Mouse (Mus musculus): Measurements from ENCODE around the gene Gm572.
A peak's percentile ranks its signal among the peaks of the same experiment; 100 is the strongest.

The Gm572 gene

GRCm38 (mm10) chr4:148667006-148667755 lies 24.1 kb downstream of the Gm572 start:
- DNase-seq (ENCODE audit: low spot score): no peak

DNA sequence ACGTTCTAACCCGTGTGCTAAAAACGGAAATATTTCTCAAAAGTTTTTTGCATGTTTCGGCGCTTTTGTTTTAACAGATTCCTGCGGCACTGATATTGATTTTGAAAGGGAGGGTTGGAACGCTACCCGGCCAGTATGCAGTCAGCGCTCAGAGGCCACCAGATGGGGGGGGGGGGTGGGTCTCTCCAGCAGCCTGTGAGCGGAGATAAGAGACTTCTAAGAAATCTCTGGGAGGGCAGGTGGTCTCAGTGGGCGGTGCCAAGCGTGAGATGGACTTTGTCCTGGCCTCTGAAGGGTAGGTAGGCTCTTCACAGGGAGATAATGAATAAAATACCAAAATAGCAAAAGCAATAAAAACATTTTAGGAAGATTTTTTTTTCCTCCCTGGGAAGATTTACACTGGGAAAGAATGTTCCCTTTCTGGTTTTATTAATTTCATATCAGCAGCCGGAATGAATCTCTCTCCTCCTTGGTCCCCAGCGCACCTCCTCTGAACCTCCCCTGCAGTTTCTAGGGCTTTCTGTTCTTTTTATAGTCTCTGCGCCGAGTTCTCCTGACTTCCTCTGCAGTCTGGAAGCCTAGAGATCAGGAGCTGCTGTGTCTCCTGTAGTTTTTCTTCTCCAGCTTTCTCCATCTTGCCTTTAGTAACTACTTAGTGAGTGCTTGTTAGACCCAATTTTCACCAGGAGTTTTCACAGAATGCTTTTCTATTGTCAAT lies 28.3 kb downstream of the Gm572 start:
- no peak for DNase-seq (ENCODE audit: low spot score)

DNA sequence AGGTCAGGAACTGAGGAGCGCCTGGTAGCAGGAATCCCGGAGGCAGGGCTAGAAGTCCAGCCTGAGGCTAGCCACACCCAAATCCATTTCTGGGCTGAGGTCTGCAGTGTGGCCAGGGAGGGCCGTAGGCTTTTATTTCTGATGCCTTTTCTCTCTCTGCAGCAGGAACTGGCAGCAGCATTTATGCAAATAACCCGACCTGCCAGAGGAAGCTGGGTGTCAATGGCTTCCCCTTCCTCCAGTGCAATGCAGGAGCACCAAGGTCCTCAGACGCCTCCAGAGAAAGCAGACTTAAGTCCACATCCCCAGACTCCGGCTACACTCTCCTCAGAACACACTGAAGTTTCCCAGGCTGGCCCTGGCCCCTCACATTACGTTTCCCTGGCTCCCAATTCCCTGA lies 31.9 kb downstream of the Gm572 start:
- DNase-seq (ENCODE audit: low spot score): no peak

DNA sequence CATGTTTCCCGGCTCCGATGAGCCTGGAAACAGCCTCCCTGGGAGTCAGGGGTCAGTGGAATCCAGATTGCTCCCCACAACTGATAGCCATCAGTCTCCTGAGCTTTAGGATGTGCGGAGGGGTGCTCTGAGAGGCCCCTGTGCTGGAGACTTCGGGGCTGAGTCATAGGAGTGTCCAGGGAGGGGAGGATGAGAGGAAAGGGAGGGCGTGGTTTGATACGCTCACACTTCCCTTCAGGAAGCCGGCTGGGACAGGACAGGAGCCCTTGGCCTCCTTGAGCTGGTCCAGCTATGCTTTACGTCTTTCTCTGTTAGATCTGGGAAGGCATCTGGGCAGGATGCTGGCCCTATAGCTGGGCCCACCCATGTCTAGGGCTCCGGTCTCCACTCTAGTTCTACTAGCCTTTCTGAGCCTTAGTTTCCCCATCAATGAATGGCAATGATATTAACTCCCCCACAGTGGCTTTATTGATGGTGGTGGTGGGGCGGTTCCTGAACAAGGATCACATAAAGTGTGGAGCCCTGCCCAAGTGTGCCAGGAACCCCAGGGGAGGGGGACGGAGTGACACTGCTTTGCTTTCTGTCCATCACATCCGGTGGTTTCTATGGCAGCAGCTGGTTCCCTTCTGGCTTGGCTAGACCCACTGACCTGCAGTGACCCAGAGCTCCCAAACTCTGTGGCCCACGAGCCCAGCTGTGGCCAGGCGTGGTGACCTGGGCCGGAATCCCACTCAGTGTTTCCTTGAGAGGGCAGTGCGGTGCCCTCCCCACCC lies 33.3 kb downstream of the Gm572 start:
- no peak for DNase-seq (ENCODE audit: low spot score)

DNA sequence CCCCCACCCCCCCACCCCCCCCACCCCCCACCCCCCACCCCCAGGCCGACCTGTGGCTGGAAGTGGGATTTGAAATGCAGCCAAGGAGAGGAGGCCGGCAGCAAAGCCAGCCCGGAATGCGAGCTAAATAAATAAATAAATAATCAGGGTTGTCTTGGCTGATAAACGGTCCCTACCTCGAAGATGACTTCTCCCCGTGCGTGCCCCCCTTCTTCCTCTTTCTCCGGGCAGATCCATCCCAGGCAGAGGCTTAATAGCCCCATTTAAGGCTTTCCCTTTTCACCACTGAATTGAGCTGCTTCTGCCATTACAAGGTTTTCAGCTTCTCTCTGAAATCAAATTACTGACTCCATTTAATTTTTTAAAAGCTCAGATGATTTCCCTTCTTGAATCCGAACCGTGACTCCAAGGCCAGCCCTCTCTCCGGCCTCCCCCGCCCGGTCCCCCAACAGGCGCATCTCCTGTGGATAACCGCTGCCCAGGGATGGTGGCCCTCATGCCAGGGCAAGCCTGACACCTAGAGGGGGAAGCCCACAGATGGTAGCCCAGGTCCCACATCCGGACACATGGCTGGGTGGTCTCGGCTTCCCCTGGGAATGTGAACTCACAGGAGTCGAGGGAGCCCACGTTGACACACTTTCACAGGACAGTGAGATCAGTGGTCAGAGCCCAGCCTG lies 34.0 kb downstream of the Gm572 start:
- DNase-seq (ENCODE audit: low spot score): no peak

DNA sequence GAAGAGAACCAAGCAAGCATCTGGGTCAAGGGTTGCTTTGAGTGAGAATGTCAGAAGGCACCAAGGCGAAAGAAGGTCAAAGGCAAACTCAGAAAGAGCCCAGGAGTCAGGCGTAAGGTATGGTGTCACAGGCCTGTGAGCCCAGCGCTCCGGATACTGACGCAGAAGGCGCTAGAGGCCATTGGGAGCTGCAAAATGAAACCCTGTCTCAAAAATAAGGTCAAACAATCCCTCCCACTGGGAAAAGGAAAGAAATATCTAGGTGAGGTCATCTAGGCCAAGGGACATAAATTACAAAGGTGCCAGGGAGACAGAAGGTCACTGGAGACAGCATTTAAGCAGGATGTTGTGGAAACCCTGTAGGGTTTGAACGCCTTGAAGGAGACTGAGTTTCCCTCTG lies 35.0 kb downstream of the Gm572 start:
- no peak for DNase-seq (ENCODE audit: low spot score)

DNA sequence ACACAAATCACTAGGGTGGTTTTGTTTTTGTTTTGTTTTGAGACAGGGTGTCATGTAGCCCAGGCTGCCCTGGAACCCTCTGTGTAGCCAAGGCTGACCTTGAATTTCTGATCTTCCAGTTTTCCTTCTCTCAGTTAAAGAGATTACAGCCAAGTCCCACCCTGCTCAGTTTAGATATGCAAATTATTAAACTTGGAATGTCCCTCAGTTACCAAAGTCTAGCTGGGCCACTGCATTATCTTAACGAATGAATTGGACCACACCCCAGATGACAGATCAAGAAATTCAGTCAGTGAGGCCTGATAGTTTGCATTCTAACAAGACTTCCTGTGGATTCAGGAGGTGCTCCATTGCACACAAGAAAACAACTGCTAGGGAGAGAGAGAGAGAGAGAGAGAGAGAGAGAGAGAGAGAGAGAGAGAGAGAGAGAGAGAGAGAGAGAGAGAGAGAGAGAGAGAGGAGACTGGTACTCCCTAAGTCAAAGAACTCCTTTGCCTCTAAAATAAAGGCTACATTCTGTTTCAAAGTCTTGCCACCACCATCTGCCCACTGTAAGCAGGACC lies 37.5 kb downstream of the Gm572 start:
- DNase-seq (ENCODE audit: low spot score): no peak

GRCm38 (mm10) chr4:148681429-148681828 lies 38.3 kb downstream of the Gm572 start:
- peak; percentile 55 for DNase-seq (ENCODE audit: low spot score)

DNA sequence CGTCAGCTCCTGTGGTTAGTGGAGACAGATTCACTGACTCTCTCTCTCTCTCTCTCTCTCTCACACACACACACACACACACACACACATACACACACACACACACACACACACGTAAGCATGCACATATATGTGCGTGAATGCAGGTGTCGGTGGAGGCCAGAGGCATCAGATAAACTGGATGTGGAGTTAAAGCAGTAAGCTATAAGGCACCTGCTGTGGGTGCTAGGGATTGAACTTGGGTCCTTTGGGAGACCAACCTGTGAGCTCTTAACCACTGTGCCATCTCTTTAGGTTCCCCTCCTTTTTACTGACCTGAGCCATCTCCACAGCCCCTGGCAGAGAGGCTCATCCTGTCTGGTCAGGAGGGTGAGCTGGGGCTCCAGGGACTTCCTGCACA lies 39.8 kb downstream of the Gm572 start:
- DNase-seq (ENCODE audit: low spot score): no peak

GRCm38 (mm10) chr4:148683539-148683938 lies 40.4 kb downstream of the Gm572 start:
- DNase-seq (ENCODE audit: low spot score): no peak

GRCm38 (mm10) chr4:148686491-148686941 lies 43.4 kb downstream of the Gm572 start:
- DNase-seq (ENCODE audit: low spot score): no peak

GRCm38 (mm10) chr4:148688091-148688490 lies 45.0 kb downstream of the Gm572 start:
- no peak for DNase-seq (ENCODE audit: low spot score)

DNA sequence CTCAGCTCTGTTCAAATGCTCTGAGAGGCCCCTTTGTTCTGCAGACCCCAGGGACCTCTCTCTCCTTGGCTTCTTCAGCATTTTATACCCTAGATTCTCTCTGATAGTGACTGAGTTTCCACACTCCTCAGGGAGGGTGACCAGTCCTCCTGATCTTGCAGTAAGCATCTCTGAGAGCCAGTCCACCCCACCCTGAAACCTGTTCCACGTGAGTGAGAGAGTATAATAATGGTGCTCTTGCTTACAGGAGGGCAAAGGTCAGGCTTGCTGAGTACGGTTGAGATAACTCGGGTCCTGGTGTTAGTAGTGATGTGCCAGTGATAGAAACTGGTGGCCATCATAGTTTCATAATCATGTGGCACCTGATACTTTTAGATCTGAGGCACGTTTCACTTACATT lies 48.1 kb downstream of the Gm572 start:
- DNase-seq (ENCODE audit: low spot score): no peak

DNA sequence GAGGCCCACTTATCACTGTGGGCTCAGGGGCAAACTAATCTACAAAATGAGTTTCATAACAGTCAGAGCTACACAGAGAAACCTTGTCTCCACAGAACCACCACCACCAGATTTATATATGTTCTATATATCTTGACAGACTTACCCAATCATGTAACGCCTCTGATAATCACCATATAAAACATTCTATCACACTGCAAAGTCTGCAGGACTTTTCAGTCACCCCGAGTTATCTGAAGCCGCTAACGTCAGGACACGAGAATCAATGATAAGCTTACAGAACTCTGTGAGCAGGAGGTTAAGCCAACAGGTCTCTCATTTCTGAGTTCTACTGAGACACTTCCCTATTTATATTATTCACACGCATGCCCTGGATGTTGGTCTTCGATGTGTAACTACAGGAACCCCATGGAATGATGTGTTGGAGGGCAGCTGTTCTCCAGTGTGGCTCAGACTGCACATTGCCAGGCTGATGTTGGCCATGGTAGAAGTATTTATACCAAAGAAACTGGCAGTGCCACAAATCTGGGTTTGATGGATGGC lies 50.4 kb downstream of the Gm572 start:
- DNase-seq (ENCODE audit: low spot score): no peak

DNA sequence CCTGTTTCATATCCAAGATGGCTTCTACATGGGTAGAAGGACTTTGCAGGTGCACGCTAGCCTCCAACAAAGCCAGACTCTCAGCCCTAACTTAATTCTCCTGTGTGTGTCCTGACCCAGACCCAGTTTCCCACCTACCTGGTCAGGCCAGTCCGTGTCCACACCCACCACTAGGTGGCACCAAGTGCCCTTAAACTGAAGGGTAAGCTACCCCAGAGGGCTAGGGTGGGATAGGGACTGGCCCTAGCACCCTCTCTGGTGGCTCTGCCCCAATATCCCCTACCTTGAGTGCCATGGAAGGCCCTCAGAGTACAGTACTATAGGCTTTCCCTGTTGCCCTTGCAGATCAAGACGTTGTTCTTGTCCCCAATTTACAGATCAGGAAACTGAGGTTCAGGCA lies 61.6 kb downstream of the Gm572 start:
- peak; percentile 33 for DNase-seq (ENCODE audit: low spot score)

- DNase-seq (ENCODE audit: low spot score): no peak
Observed at GRCm38 (mm10) chr4:148708836-148709235, 65.7 kb downstream of the Gm572 start.

DNA sequence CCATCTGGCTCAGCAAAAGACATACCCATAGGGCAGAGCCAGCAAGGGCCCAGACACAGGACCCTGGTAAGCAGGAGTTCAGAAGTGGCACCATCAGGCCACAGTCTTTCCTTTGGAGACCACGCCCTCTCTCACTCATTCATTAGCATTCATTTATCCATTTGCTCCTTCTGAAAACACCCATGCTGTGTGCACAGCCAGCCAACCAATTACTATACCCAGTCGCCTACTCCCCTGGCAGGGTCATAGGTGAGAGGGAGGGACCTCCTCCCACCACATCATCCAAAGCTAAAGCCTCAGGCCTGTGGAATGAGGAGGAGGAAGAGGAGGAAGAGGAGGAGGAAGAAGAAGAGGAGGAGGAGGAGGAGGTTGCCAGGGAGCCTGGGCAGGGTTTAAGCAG lies 67.3 kb downstream of the Gm572 start:
- DNase-seq (ENCODE audit: low spot score): no peak

DNA sequence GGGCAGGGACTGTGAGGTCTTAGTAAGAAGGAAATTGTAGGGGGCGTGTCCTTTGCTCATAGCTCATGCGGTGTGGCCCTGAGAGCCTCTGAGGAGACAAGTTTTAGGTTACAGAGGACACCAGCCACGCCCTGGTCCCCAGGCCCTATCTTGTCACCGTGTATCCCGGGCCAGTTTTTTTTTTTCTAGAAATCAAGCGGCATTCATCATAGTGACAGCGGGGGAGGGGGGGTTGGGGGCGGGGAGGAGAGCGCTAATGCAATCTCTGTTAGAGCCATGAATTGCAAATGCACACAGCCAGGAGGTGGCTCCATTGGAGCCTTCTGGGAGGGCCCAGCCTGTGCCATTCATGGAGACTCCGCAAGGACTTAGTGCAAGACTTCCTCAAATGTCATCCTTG lies 68.2 kb downstream of the Gm572 start:
- DNase-seq (ENCODE audit: low spot score): no peak

DNA sequence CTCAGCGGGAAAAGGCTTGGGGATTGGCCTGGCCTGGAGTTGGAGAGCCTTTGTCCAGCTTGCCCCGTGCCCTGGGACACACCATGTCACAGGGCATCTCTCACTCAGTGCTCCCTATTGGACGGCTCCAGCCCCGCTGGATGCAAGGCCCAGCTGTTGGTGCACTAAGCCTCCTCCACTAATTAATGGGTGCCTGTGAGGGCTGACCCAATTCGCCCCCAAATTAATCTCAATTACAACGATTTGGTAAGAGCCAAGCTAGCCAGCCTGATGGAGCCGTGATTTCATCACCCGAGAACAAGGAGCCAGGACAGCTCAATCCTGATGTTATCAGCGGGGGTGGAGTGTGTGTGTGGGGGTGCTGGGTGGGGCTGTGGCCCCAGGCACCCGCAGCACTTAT lies 69.5 kb downstream of the Gm572 start:
- no peak for DNase-seq (ENCODE audit: low spot score)

GRCm38 (mm10) chr4:148714064-148714463 lies 70.9 kb downstream of the Gm572 start:
- no peak for DNase-seq (ENCODE audit: low spot score)

DNA sequence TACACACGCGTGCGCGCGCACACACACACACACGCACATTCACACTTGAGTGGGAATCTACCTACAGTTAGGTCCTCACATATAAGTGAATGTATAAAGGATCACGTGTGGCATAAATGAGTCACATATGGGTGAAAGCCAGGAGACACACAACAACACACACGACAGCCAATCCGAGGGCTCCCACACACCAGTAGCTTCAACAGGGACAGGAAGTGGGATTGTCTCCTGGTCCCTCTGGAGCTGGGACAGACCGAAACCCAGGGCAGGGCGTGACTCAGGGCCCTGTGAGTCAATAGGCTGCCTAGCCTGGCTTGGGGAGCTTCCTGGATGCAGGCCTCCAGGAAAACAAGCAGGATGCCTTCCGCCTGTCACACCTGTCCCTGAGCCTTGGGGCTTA lies 71.6 kb downstream of the Gm572 start:
- no peak for DNase-seq (ENCODE audit: low spot score)

DNA sequence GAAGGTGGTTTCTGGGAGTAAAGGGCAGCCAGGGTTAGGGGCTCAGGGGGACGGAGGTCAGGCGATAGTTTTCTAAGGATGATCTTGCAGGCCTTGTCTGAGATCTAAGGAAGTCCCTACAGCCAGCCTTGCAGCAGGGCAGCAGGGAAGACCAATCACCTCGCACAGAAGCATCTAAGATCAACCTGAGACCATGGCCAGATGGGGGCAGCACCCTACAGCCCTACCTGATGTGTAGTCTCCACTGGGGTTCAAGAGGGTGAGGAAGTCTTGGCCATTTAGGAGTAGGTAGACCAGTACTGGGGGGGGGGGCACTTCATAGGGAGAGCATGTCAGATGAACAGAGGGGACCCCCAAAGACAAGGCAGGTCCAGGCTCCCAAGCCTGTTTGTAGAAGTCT lies 72.3 kb downstream of the Gm572 start:
- no peak for DNase-seq (ENCODE audit: low spot score)
